Mouse (Mus musculus): ENCODE results near the gene Rin2. TPM values are rescaled to one million over a fixed set of nuclear protein-coding genes. Genes with fewer than 3 reads are reported as not detected.

Rin2 gene
- polyA plus RNA-seq, 1 experiment from 2014 or later = 16.9 TPM

- ATAC-seq = no peak
- H3K36me3 ChIP-seq (ENCODE audit: control insufficient read depth, insufficient read depth, low read length) = no peaks in the 10 kb centered on the region
- no peak overlapping the region for H3K27ac ChIP-seq (ENCODE audit: low read length)
- H3K4me2 ChIP-seq (ENCODE audit: low read depth, low read length) = no peak overlapping the region
- no peak overlapping the region for H3K9ac ChIP-seq (ENCODE audit: low read depth, low read length)
- no peaks in the 10 kb centered on the region for H3K27me3 ChIP-seq (replicated peaks; ENCODE audit: control insufficient read depth, insufficient read depth, low read length)
- no peak overlapping the region for H3K4me3 ChIP-seq (ENCODE audit: low read length)
- H3K9me3 ChIP-seq (ENCODE audit: control insufficient read depth, low read length) = no peaks in the 10 kb centered on the region
- WGBS = 92% methylated on average over 3 of the region's 3 CpGs
- H3K4me1 ChIP-seq (ENCODE audit: control insufficient read depth, insufficient read depth, low read length) = peaks cover 19% of the 10 kb centered on the region
These were observed 113.7 kb downstream of the Rin2 start for GRCm38 (mm10) chr2:145788562-145789346.

- no peaks in the 10 kb centered on the region for H3K36me3 ChIP-seq (ENCODE audit: control insufficient read depth, insufficient read depth, low read length)
- no peak overlapping the region for H3K4me3 ChIP-seq (ENCODE audit: low read length)
- no peak overlapping the region for H3K4me2 ChIP-seq (ENCODE audit: low read depth, low read length)
- no peak overlapping the region for H3K27ac ChIP-seq (ENCODE audit: low read length)
- 21% methylated on average over 1 of the region's 1 CpGs for WGBS
- no peaks in the 10 kb centered on the region for H3K9me3 ChIP-seq (ENCODE audit: control insufficient read depth, low read length)
- no peaks in the 10 kb centered on the region for H3K4me1 ChIP-seq (ENCODE audit: control insufficient read depth, insufficient read depth, low read length)
- H3K9ac ChIP-seq (ENCODE audit: low read depth, low read length) = no peak overlapping the region
- no peaks in the 10 kb centered on the region for H3K27me3 ChIP-seq (replicated peaks; ENCODE audit: control insufficient read depth, insufficient read depth, low read length)
- ATAC-seq = no peak
These were observed 118.7 kb downstream of the Rin2 start for GRCm38 (mm10) chr2:145793702-145794101.

- Histone ChIP-seq H3K9ac (ENCODE audit: low read depth, low read length) (no peak overlapping the region), H3K27ac (ENCODE audit: low read length) (no peak overlapping the region), H3K36me3 (ENCODE audit: control insufficient read depth, insufficient read depth, low read length) (no peaks in the 10 kb centered on the region), H3K9me3 (ENCODE audit: control insufficient read depth, low read length) (no peaks in the 10 kb centered on the region), H3K4me1 (ENCODE audit: control insufficient read depth, insufficient read depth, low read length) (no peaks in the 10 kb centered on the region), H3K4me2 (ENCODE audit: low read depth, low read length) (no peak overlapping the region), H3K27me3 (replicated peaks; ENCODE audit: control insufficient read depth, insufficient read depth, low read length) (no peaks in the 10 kb centered on the region), H3K4me3 (ENCODE audit: low read length) (no peak overlapping the region)
- WGBS = 45% methylated on average over 5 of the region's 5 CpGs
- ATAC-seq = peak; percentile 27
These were observed 119.4 kb downstream of the Rin2 start for GRCm38 (mm10) chr2:145794318-145794954.

GRCm38 (mm10) chr2:145797851-145798250 is 122.8 kb downstream of the Rin2 start:
- Histone ChIP-seq H3K4me2 (ENCODE audit: low read depth, low read length) (no peak overlapping the region), H3K9ac (ENCODE audit: low read depth, low read length) (no peak overlapping the region), H3K4me1 (ENCODE audit: control insufficient read depth, insufficient read depth, low read length) (no peaks in the 10 kb centered on the region), H3K9me3 (ENCODE audit: control insufficient read depth, low read length) (no peaks in the 10 kb centered on the region), H3K36me3 (ENCODE audit: control insufficient read depth, insufficient read depth, low read length) (no peaks in the 10 kb centered on the region), H3K27ac (ENCODE audit: low read length) (no peak overlapping the region), H3K4me3 (ENCODE audit: low read length) (no peak overlapping the region), H3K27me3 (replicated peaks; ENCODE audit: control insufficient read depth, insufficient read depth, low read length) (no peaks in the 10 kb centered on the region)
- ATAC-seq = peak; percentile 64
- WGBS = 39% methylated on average over 1 of the region's 1 CpGs

- H3K36me3 ChIP-seq (ENCODE audit: control insufficient read depth, insufficient read depth, low read length) = peaks cover 3% of the 10 kb centered on the region
- no peaks in the 10 kb centered on the region for H3K27me3 ChIP-seq (replicated peaks; ENCODE audit: control insufficient read depth, insufficient read depth, low read length)
- no peak overlapping the region for H3K4me3 ChIP-seq (ENCODE audit: low read length)
- no peak overlapping the region for H3K27ac ChIP-seq (ENCODE audit: low read length)
- no peak overlapping the region for H3K4me2 ChIP-seq (ENCODE audit: low read depth, low read length)
- H3K4me1 ChIP-seq (ENCODE audit: control insufficient read depth, insufficient read depth, low read length) = no peaks in the 10 kb centered on the region
- 75% methylated on average over 3 of the region's 3 CpGs for WGBS
- no peaks in the 10 kb centered on the region for H3K9me3 ChIP-seq (ENCODE audit: control insufficient read depth, low read length)
- H3K9ac ChIP-seq (ENCODE audit: low read depth, low read length) = no peak overlapping the region
- ATAC-seq = no peak
These were observed 123.9 kb downstream of the Rin2 start for GRCm38 (mm10) chr2:145798954-145799353.

GRCm38 (mm10) chr2:145801322-145802052 is 126.5 kb downstream of the Rin2 start:
- H3K4me3 ChIP-seq (ENCODE audit: low read length) = no peak overlapping the region
- 88% methylated on average over 9 of the region's 9 CpGs for WGBS
- ATAC-seq = no peak
- H3K4me2 ChIP-seq (ENCODE audit: low read depth, low read length) = no peak overlapping the region
- no peak overlapping the region for H3K27ac ChIP-seq (ENCODE audit: low read length)
- H3K9ac ChIP-seq (ENCODE audit: low read depth, low read length) = no peak overlapping the region
- no peaks in the 10 kb centered on the region for H3K27me3 ChIP-seq (replicated peaks; ENCODE audit: control insufficient read depth, insufficient read depth, low read length)
- H3K4me1 ChIP-seq (ENCODE audit: control insufficient read depth, insufficient read depth, low read length) = no peaks in the 10 kb centered on the region
- 0 out of 2 replicates have a peak, but pooled peaks cover 3% of the 10 kb centered on the region for H3K9me3 ChIP-seq (ENCODE audit: control insufficient read depth, low read length)
- peaks cover 3% of the 10 kb centered on the region for H3K36me3 ChIP-seq (ENCODE audit: control insufficient read depth, insufficient read depth, low read length)

GRCm38 (mm10) chr2:145802626-145803025 is 127.6 kb downstream of the Rin2 start:
- no peak overlapping the region for H3K27ac ChIP-seq (ENCODE audit: low read length)
- peaks cover 3% of the 10 kb centered on the region for H3K36me3 ChIP-seq (ENCODE audit: control insufficient read depth, insufficient read depth, low read length)
- H3K4me1 ChIP-seq (ENCODE audit: control insufficient read depth, insufficient read depth, low read length) = no peaks in the 10 kb centered on the region
- no peak for ATAC-seq
- H3K4me3 ChIP-seq (ENCODE audit: low read length) = no peak overlapping the region
- H3K9me3 ChIP-seq (ENCODE audit: control insufficient read depth, low read length) = 0 out of 2 replicates have a peak, but pooled peaks cover 3% of the 10 kb centered on the region
- WGBS = 87% methylated on average over 2 of the region's 2 CpGs
- H3K4me2 ChIP-seq (ENCODE audit: low read depth, low read length) = no peak overlapping the region
- no peak overlapping the region for H3K9ac ChIP-seq (ENCODE audit: low read depth, low read length)
- H3K27me3 ChIP-seq (replicated peaks; ENCODE audit: control insufficient read depth, insufficient read depth, low read length) = no peaks in the 10 kb centered on the region

GRCm38 (mm10) chr2:145803822-145804342 is 128.9 kb downstream of the Rin2 start:
- ATAC-seq = no peak
- Histone ChIP-seq H3K9me3 (ENCODE audit: control insufficient read depth, low read length) (0 out of 2 replicates have a peak, but pooled peaks cover 3% of the 10 kb centered on the region), H3K36me3 (ENCODE audit: control insufficient read depth, insufficient read depth, low read length) (peaks cover 3% of the 10 kb centered on the region), H3K9ac (ENCODE audit: low read depth, low read length) (no peak overlapping the region), H3K27me3 (replicated peaks; ENCODE audit: control insufficient read depth, insufficient read depth, low read length) (no peaks in the 10 kb centered on the region), H3K4me2 (ENCODE audit: low read depth, low read length) (no peak overlapping the region), H3K27ac (ENCODE audit: low read length) (no peak overlapping the region), H3K4me3 (ENCODE audit: low read length) (no peak overlapping the region), H3K4me1 (ENCODE audit: control insufficient read depth, insufficient read depth, low read length) (no peaks in the 10 kb centered on the region)
- 94% methylated on average over 10 of the region's 10 CpGs for WGBS

- Histone ChIP-seq H3K4me3 (ENCODE audit: low read length) (no peak overlapping the region), H3K4me2 (ENCODE audit: low read depth, low read length) (no peak overlapping the region), H3K9me3 (ENCODE audit: control insufficient read depth, low read length) (0 out of 2 replicates have a peak, but pooled peaks cover 3% of the 10 kb centered on the region), H3K4me1 (ENCODE audit: control insufficient read depth, insufficient read depth, low read length) (no peaks in the 10 kb centered on the region), H3K36me3 (ENCODE audit: control insufficient read depth, insufficient read depth, low read length) (peaks cover 3% of the 10 kb centered on the region), H3K9ac (ENCODE audit: low read depth, low read length) (no peak overlapping the region), H3K27ac (ENCODE audit: low read length) (no peak overlapping the region), H3K27me3 (replicated peaks; ENCODE audit: control insufficient read depth, insufficient read depth, low read length) (no peaks in the 10 kb centered on the region)
- WGBS = 86% methylated on average over 6 of the region's 6 CpGs
- no peak for ATAC-seq
These were observed 129.5 kb downstream of the Rin2 start for GRCm38 (mm10) chr2:145804524-145804923.

Data from intestine, embryonic 16.5 days (tissue).